Mouse (Mus musculus) liver, embryonic 11.5 days (tissue): ENCODE measurements around the gene Mettl9. TPM values are rescaled to one million over a fixed set of nuclear protein-coding genes. Genes with fewer than 3 reads are reported as not detected.

ENCODE experiments used
- ATAC-seq: fragments of 200-750 bp; cut with Nextera tagmentation; replicated peaks from 2 replicates; pipeline ENCODE4 v1.8.0; 2017; ENCODE audit warnings: moderate number of reproducible peaks, mild to moderate bottlenecking, moderate TSS enrichment, moderate library complexity; ENCODE audit not compliant: low FRiP score
- DNase-seq: peaks from one replicate; pipeline ENCODE4 v3.0.0-alpha.2; 2017; ENCODE audit warnings: low spot score
- H3K27ac ChIP-seq: fragments of 300-500 bp; sonication (generic); 2 replicates; pipeline ENCODE4 v1.5.1; 2014; ENCODE audit warnings: mild to moderate bottlenecking, low read depth, low read length, control low read depth
- H3K27me3 ChIP-seq: fragments of 300-500 bp; sonication (generic); replicated peaks from 2 replicates; pipeline ENCODE4 v1.6.1; 2014; ENCODE audit warnings: low read length, mixed read lengths; ENCODE audit not compliant: control insufficient read depth, insufficient read depth
- H3K36me3 ChIP-seq: fragments of 300-500 bp; sonication (generic); 2 replicates; pipeline ENCODE4 v1.6.1; 2014; ENCODE audit warnings: mild to moderate bottlenecking, low read length, moderate library complexity, mixed read lengths; ENCODE audit not compliant: control insufficient read depth, insufficient read depth
- H3K4me1 ChIP-seq: fragments of 300-500 bp; sonication (generic); replicated peaks from 2 replicates; pipeline ENCODE4 v1.6.1; 2014; ENCODE audit warnings: low read length, mixed read lengths; ENCODE audit not compliant: control insufficient read depth, insufficient read depth
- H3K4me2 ChIP-seq: fragments of 300-500 bp; sonication (generic); 2 replicates; pipeline ENCODE4 v1.6.1; 2014; ENCODE audit warnings: mild to moderate bottlenecking, control low read depth, moderate library complexity
- H3K4me3 ChIP-seq: fragments of 300-500 bp; sonication (generic); 2 replicates; pipeline ENCODE4 v1.5.1; 2014; ENCODE audit warnings: low read depth, low read length, control low read depth
- H3K9ac ChIP-seq: fragments of 300-500 bp; sonication (generic); 2 replicates; pipeline ENCODE4 v1.6.1; 2014; ENCODE audit warnings: low read depth, low read length, control low read depth
- H3K9me3 ChIP-seq: fragments of 300-500 bp; sonication (generic); 2 replicates; pipeline ENCODE4 v1.6.1; 2016; ENCODE audit warnings: low read length, inconsistent platforms, mixed read lengths; ENCODE audit not compliant: control insufficient read depth
- WGBS: fragments of 180-500 bp; shearing (Covaris S2); extraction: QIAGEN DNeasy Blood & Tissue Kit; methylation state at CpG from one replicate; pipeline ENCODE4 v1.1.7; 2014; 5-methylcytosine and 5-hydroxymethylcytosine counted together
- polyA plus RNA-seq: library from polyadenylated mRNA; unstranded; fragments of >200 nt; fragmentation: Nextera tagmentation; extraction: Ambion mirVana; gene quantifications from 2 replicates; pipeline ENCODE4 v1.2.1, GENCODE M21; 2014

The Mettl9 gene
- polyA plus RNA-seq, 1 experiment from 2014 or later = 105 TPM

DNA sequence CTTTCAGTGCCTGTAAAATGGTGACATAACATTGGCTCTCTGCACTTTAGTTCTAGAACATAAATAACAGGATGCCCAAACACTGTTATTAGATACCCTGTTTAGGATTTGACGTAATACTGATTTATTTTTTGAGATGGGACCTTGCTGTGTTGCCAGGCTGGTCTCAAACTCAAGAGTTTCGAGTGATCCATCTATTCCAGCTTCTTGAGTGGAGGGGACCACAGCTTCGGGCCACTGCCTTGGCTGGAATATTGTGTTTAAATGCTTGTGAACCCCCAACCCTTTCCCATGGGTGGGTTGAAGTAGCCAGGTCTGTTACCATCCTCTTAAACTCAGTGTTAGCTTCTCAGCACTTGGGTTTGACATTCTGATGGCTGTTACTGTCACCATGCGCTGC is 47.1 kb downstream of the Mettl9 start, which contains the start of gene Otoa:
Gene Otoa, plus strand, starts transcription at position 301 of the 400 bp plus-strand sequence.
- H3K27ac ChIP-seq = no peak within 1 kb of the TSS
- WGBS = 88% methylated on average over 4 of the region's 4 CpGs
- no peak within 1 kb of the TSS for H3K4me3 ChIP-seq
- DNase-seq (no peak), ATAC-seq (no peak)
- peaks cover 9% of the 10 kb centered on the region for H3K36me3 ChIP-seq
- H3K9me3 ChIP-seq = no peaks in the 10 kb centered on the region
- no peaks in the 10 kb centered on the region for H3K27me3 ChIP-seq
- no peaks in the 10 kb centered on the region for H3K4me1 ChIP-seq
- H3K9ac ChIP-seq = no peak within 1 kb of the TSS
- no peak within 1 kb of the TSS for H3K4me2 ChIP-seq

DNA sequence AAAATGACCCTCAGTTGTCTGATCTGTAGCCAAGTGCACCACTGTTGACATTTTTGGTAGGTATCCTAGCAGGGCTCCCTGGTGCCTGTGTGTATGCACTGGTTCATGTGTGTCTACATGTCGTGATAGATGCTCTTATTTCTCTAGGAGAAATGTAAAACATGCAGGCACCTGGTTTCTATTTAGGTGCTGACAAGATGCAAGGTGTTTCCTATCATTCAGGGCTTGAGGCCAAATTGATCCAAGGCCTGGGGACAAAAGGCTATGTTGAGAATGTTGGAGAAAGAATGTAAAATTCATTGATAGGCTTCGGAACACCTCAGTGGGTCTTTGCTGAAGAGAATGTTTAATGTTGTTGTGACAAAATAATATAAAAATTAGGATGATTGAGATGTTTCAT is 47.6 kb downstream of the Mettl9 start:
- ATAC-seq (no peak), DNase-seq (no peak)
- no peaks in the 10 kb centered on the region for H3K9me3 ChIP-seq
- WGBS = 81% methylated on average over 2 of the region's 2 CpGs
- H3K4me2 ChIP-seq = no peak overlapping the region
- no peaks in the 10 kb centered on the region for H3K4me1 ChIP-seq
- no peaks in the 10 kb centered on the region for H3K27me3 ChIP-seq
- peaks cover 9% of the 10 kb centered on the region for H3K36me3 ChIP-seq
- no peak overlapping the region for H3K9ac ChIP-seq
- no peak overlapping the region for H3K4me3 ChIP-seq
- no peak overlapping the region for H3K27ac ChIP-seq

GRCm38 (mm10) chr7:121082949-121083513 is 48.8 kb downstream of the Mettl9 start:
- H3K4me2 ChIP-seq = no peak overlapping the region
- no peak for ATAC-seq
- 79% methylated on average over 9 of the region's 9 CpGs for WGBS

DNA sequence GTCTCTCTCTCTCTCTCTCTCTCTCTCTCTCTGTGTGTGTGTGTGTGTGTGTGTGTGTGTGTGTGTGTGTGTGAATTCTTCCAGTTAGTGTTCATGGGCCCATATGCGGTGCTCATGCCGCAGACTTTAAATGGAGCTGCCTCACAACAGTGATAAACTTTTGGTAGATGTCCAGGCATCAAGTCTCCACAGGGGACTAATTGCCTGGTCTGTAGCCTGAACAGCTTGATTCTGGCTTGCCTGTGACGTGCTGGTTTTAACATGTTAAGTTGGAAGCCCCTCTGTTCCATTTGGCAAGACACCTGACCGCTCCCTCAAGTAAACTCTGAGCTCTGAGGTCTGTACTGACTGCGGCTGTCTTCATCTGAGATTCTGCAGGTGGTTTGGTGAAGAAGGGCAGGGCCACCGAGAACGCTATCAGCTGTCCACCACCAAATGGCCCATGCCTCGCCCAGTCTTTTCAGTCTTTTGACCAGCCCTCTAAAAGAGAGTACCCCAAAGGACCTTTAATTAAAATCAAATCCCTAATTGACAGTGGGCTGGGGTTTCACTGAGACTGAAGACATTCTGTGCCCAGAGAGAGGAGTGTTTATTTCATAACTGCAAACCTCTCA is 50.7 kb downstream of the Mettl9 start:
- Histone ChIP-seq H3K27me3 (no peaks in the 10 kb centered on the region), H3K4me1 (no peaks in the 10 kb centered on the region), H3K4me3 (no peak overlapping the region), H3K9ac (no peak overlapping the region), H3K36me3 (no peaks in the 10 kb centered on the region), H3K9me3 (no peaks in the 10 kb centered on the region), H3K27ac (no peak overlapping the region), H3K4me2 (no peak overlapping the region)
- 70% methylated on average over 8 of the region's 8 CpGs for WGBS
- ATAC-seq = no peak
- DNase-seq = no peak

More at GRCm38 (mm10) chr7:121082949-121083513, 48.8 kb downstream of the Mettl9 start:
- H3K27me3 ChIP-seq = no peaks in the 10 kb centered on the region
- H3K4me1 ChIP-seq = no peaks in the 10 kb centered on the region
- no peak for DNase-seq
- H3K36me3 ChIP-seq = peaks cover 6% of the 10 kb centered on the region
- H3K9ac ChIP-seq = no peak overlapping the region
- no peak overlapping the region for H3K27ac ChIP-seq
- H3K4me3 ChIP-seq = no peak overlapping the region
- H3K9me3 ChIP-seq = no peaks in the 10 kb centered on the region

DNA sequence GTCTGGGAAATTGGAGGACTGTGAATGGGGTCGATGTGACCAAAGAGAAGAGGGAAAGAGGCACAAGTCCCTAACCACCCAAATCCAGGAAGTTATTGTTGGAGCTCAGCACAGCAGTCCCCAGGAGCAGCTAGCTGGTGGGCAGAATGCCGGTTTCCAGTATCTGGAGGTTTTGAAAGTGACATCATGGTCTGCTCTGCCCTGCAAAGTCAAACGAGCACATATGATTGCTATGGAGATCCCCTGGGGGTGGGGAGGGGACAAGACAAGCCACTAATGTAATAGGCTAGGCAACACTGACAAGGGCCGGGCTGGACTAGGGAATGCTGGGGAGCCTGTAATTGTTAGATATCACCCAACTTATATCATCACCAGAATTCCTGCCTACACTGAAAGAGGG is 51.3 kb downstream of the Mettl9 start:
- Histone ChIP-seq H3K4me2 (no peak overlapping the region), H3K36me3 (no peaks in the 10 kb centered on the region), H3K4me3 (no peak overlapping the region), H3K27ac (no peak overlapping the region), H3K27me3 (no peaks in the 10 kb centered on the region), H3K4me1 (no peaks in the 10 kb centered on the region), H3K9ac (no peak overlapping the region), H3K9me3 (no peaks in the 10 kb centered on the region)
- WGBS = 43% methylated on average over 4 of the region's 4 CpGs
- ATAC-seq = no peak
- no peak for DNase-seq

DNA sequence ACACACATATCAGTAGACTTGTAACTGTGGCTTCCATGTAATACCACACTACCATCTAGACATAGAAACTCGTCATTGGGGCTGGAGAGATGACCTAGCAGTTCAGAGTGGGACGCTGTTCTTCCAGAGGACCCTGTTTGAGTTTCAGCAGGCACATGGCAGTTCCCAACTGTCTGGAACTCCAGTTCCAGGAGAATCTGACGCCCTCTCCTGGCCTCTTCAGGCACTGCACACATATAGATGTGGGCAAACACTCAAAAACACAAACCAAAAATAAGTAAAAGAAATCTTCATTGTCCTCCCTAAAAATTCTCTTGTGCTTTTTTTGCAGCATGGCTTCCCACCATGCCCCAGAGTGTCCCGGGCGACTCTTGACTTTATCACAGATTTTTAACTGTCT is 54.5 kb downstream of the Mettl9 start:
- Histone ChIP-seq H3K9ac (no peak overlapping the region), H3K9me3 (no peaks in the 10 kb centered on the region), H3K4me2 (no peak overlapping the region), H3K4me3 (no peak overlapping the region), H3K27me3 (no peaks in the 10 kb centered on the region), H3K36me3 (no peaks in the 10 kb centered on the region), H3K27ac (no peak overlapping the region), H3K4me1 (no peaks in the 10 kb centered on the region)
- ATAC-seq = no peak
- WGBS = 65% methylated on average over 5 of the region's 5 CpGs
- no peak for DNase-seq

- ATAC-seq (no peak), DNase-seq (no peak)
- no peaks in the 10 kb centered on the region for H3K36me3 ChIP-seq
- no peak overlapping the region for H3K9ac ChIP-seq
- 81% methylated on average over 7 of the region's 7 CpGs for WGBS
- H3K27me3 ChIP-seq = no peaks in the 10 kb centered on the region
- no peaks in the 10 kb centered on the region for H3K4me1 ChIP-seq
- H3K4me3 ChIP-seq = no peak overlapping the region
- H3K4me2 ChIP-seq = no peak overlapping the region
- H3K27ac ChIP-seq = no peak overlapping the region
- no peaks in the 10 kb centered on the region for H3K9me3 ChIP-seq
These were observed 56.5 kb downstream of the Mettl9 start for GRCm38 (mm10) chr7:121090748-121091147.

DNA sequence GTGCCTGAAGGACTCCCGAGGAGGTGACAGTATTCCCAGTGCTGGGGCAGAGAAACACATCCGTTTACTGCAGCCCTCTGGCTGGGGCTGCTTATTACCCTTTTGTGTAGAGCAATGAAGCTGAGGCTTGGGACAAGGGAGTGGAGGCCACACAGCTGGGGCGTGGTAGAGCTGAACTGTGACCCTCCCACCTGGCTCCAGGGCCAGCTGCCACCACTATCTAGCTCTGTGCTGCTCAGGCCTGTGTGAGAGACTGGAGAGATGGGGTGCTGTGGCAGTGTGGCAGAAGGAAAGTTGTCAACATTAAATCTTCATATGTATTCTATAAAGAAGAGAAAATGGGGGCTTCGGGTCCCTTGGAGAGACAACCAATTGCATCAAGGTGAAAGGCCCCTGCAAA is 58.8 kb downstream of the Mettl9 start:
- H3K9me3 ChIP-seq = no peaks in the 10 kb centered on the region
- 72% methylated on average over 4 of the region's 4 CpGs for WGBS
- no peak for ATAC-seq
- no peaks in the 10 kb centered on the region for H3K4me1 ChIP-seq
- no peak for DNase-seq
- no peak overlapping the region for H3K4me2 ChIP-seq
- H3K27ac ChIP-seq = no peak overlapping the region
- H3K27me3 ChIP-seq = no peaks in the 10 kb centered on the region
- H3K9ac ChIP-seq = no peak overlapping the region
- H3K36me3 ChIP-seq = no peaks in the 10 kb centered on the region
- no peak overlapping the region for H3K4me3 ChIP-seq
